Mouse (Mus musculus) heart, adult 2 months (tissue): ENCODE results near the gene Ctdspl. TPM values are rescaled to one million over a fixed set of nuclear protein-coding genes. Genes with fewer than 3 reads are reported as not detected.

Source experiments
- DNase-seq, 2 experiments: peaks; one replicate each; pipeline ENCODE4 v3.0.0; 2021
- H3K27ac ChIP-seq: fragments of 200-600 bp; 2 replicates; pipeline ENCODE4 v1.8.1; 2022
- H3K27me3 ChIP-seq: fragments of 200-500 bp; 2 replicates; pipeline ENCODE4 v1.6.1; 2012; ENCODE audit warnings: mild to moderate bottlenecking, low read length, inconsistent platforms, mixed read lengths; ENCODE audit not compliant: control insufficient read depth, insufficient read depth
- H3K36me3 ChIP-seq: fragments of 200-500 bp; 2 replicates; pipeline ENCODE4 v1.6.1; 2012; ENCODE audit warnings: low read length, inconsistent platforms; ENCODE audit not compliant: control insufficient read depth, insufficient read depth
- H3K4me1 ChIP-seq: fragments of 200-500 bp; 2 replicates; pipeline ENCODE4 v1.6.1; 2011; ENCODE audit warnings: low read length; ENCODE audit not compliant: control insufficient read depth, insufficient read depth
- H3K4me3 ChIP-seq: fragments of 200-600 bp; 2 replicates; pipeline ENCODE4 v1.8.1; 2022
- H3K79me2 ChIP-seq: fragments of 200-500 bp; replicated peaks from 2 replicates; pipeline ENCODE4 v1.6.1; 2012; ENCODE audit warnings: mild to moderate bottlenecking, inconsistent platforms, low read length, moderate library complexity, mixed read lengths; ENCODE audit not compliant: control insufficient read depth, insufficient read depth
- H3K9ac ChIP-seq: fragments of 200-500 bp; 2 replicates; pipeline ENCODE4 v1.6.1; 2012; ENCODE audit warnings: low read depth, mild to moderate bottlenecking, control low read depth, inconsistent platforms, low read length, mixed read lengths
- CTCF ChIP-seq: fragments of 200-600 bp; IDR thresholded peaks from 2 replicates; pipeline ENCODE4 v1.8.1; 2022; ENCODE audit warnings: antibody characterized with exemption, mild to moderate bottlenecking, moderate library complexity
- EP300 ChIP-seq: fragments of 200-500 bp; IDR thresholded peaks from 2 replicates; pipeline ENCODE4 v1.6.1; 2011; ENCODE audit warnings: low read depth, low read length, control low read depth; ENCODE audit not compliant: insufficient read depth
- POLR2A ChIP-seq: fragments of 200-500 bp; IDR thresholded peaks from 2 replicates; pipeline ENCODE4 v1.6.1; 2011; ENCODE audit warnings: mild to moderate bottlenecking, low read depth, low read length, control low read depth; ENCODE audit not compliant: insufficient read depth
- WGBS: fragments of 180-500 bp; shearing (Covaris S2); methylation state at CpG from one replicate; pipeline ENCODE4 v1.1.7; 2018; 5-methylcytosine and 5-hydroxymethylcytosine counted together
- intact Hi-C: fragments of 180-260 bp; cut with DNase I; formaldehyde crosslinking; loops from one replicate; pipeline ENCODE4 v1.15.1; 2025
- polyA plus RNA-seq: library from polyadenylated mRNA; depleted of rRNA; stranded (reverse); fragments of >200 nt; gene quantifications from 2 replicates; pipeline ENCODE4 v1.2.3, GENCODE M21; 2012
- total RNA-seq, 2 experiments: library from RNA; stranded (reverse); gene quantifications; 2 replicates each; pipeline ENCODE4 v1.2.3; 2021

Gene Ctdspl
- total and polyA plus RNA-seq, 3 experiments = 8.5 to 9.7 (median 9.0) TPM

GRCm38 (mm10) chr9:118988787-118989580, 62.7 kb downstream of the Ctdspl start:
- Histone ChIP-seq H3K36me3 (no peaks in the 10 kb centered on the region), H3K9ac (no peak overlapping the region), H3K79me2 (no peaks in the 10 kb centered on the region), H3K27me3 (no peaks in the 10 kb centered on the region), H3K4me1 (peaks cover 12% of the 10 kb centered on the region), H3K4me3 (no peak overlapping the region), H3K27ac (no peak overlapping the region)
- DNase-seq = no peak
- TF ChIP-seq EP300 (no peak), POLR2A (no peak), CTCF (no peak)
- 94% methylated on average over 11 of the region's 11 CpGs for WGBS
- intact Hi-C loops = no loop called here

- DNase-seq = no peak
- Histone ChIP-seq H3K27me3 (no peaks in the 10 kb centered on the region), H3K4me3 (no peak overlapping the region), H3K36me3 (no peaks in the 10 kb centered on the region), H3K4me1 (peaks cover 17% of the 10 kb centered on the region), H3K79me2 (no peaks in the 10 kb centered on the region), H3K9ac (no peak overlapping the region), H3K27ac (no peak overlapping the region)
- intact Hi-C loops = no loop called here
- WGBS = 80% methylated on average over 7 of the region's 7 CpGs
- TF ChIP-seq CTCF = no peak
- no peak for TF ChIP-seq EP300
- TF ChIP-seq POLR2A = no peak
Measured at GRCm38 (mm10) chr9:118990490-118990889, 64.2 kb downstream of the Ctdspl start.

- Histone ChIP-seq H3K36me3 (no peaks in the 10 kb centered on the region), H3K9ac (no peak overlapping the region), H3K79me2 (no peaks in the 10 kb centered on the region), H3K27ac (no peak overlapping the region; the same call in 1 of the 2 replicates), H3K4me3 (no peak overlapping the region), H3K4me1 (peaks cover 14% of the 10 kb centered on the region), H3K27me3 (no peaks in the 10 kb centered on the region)
- intact Hi-C loops = no loop called here
- DNase-seq = peak in 1 of 2 experiments; percentile 19
- WGBS = 79% methylated on average over 21 of the region's 21 CpGs
- no peak for TF ChIP-seq EP300
Measured at GRCm38 (mm10) chr9:118991750-118992585, 65.7 kb downstream of the Ctdspl start.

- peaks cover 14% of the 10 kb centered on the region for H3K4me1 ChIP-seq
- WGBS = 93% methylated on average over 5 of the region's 5 CpGs
- H3K9ac ChIP-seq = no peak overlapping the region
- H3K36me3 ChIP-seq = no peaks in the 10 kb centered on the region
- H3K4me3 ChIP-seq = no peak overlapping the region
- H3K27me3 ChIP-seq = no peaks in the 10 kb centered on the region
- intact Hi-C loops = no loop called here
- H3K79me2 ChIP-seq = no peaks in the 10 kb centered on the region
- H3K27ac ChIP-seq = no peak overlapping the region; the same call in 1 of the 2 replicates
- DNase-seq = no peak
- no peak for TF ChIP-seq CTCF
- no peak for TF ChIP-seq POLR2A
- no peak for TF ChIP-seq EP300
Measured at GRCm38 (mm10) chr9:118992586-118992955, 66.3 kb downstream of the Ctdspl start.

GRCm38 (mm10) chr9:118994524-118995227, 68.4 kb downstream of the Ctdspl start:
- Histone ChIP-seq H3K9ac (no peak overlapping the region), H3K4me3 (no peak overlapping the region), H3K79me2 (no peaks in the 10 kb centered on the region), H3K4me1 (peaks cover 14% of the 10 kb centered on the region), H3K36me3 (no peaks in the 10 kb centered on the region), H3K27me3 (no peaks in the 10 kb centered on the region), H3K27ac (peak overlapping the region; percentile 72)
- intact Hi-C loops = no loop called here
- 26% methylated on average over 12 of the region's 12 CpGs for WGBS
- TF ChIP-seq POLR2A (no peak), CTCF (peak; percentile 37), EP300 (no peak)
- peak in 1 of 2 experiments; percentile 22 for DNase-seq
